Mouse (Mus musculus) neural tube, embryonic 11.5 days (tissue): ENCODE results near the gene Gm2115. TPM values are rescaled to one million over a fixed set of nuclear protein-coding genes. Genes with fewer than 3 reads are reported as not detected.
A peak's percentile ranks its signal among the peaks of the same experiment; 100 is the strongest.

Experiments used
- ATAC-seq: fragments of 200-750 bp; cut with Nextera tagmentation; 2 replicates; pipeline ENCODE4 v1.8.0; 2017; ENCODE audit warnings: moderate number of reproducible peaks, mild to moderate bottlenecking, moderate TSS enrichment, moderate library complexity; ENCODE audit not compliant: insufficient read depth, low FRiP score, low TSS enrichment
- DNase-seq: peaks from one replicate; pipeline ENCODE4 v3.0.0-alpha.2; 2015; ENCODE audit warnings: low spot score
- H3K27ac ChIP-seq: fragments of 300-500 bp; sonication (generic); 2 replicates; pipeline ENCODE4 v1.5.1; 2014; ENCODE audit warnings: low read depth, mild to moderate bottlenecking, low read length
- H3K27me3 ChIP-seq: fragments of 300-500 bp; sonication (generic); 2 replicates; pipeline ENCODE4 v1.6.1; 2014; ENCODE audit warnings: mild to moderate bottlenecking, low read length, mixed read lengths; ENCODE audit not compliant: control insufficient read depth, insufficient read depth
- H3K36me3 ChIP-seq: fragments of 300-500 bp; sonication (generic); 2 replicates; pipeline ENCODE4 v1.6.1; 2014; ENCODE audit warnings: mild to moderate bottlenecking, low read length, moderate library complexity, mixed read lengths; ENCODE audit not compliant: control insufficient read depth, insufficient read depth
- H3K4me1 ChIP-seq: fragments of 300-500 bp; sonication (generic); 2 replicates; pipeline ENCODE4 v1.6.1; 2014; ENCODE audit warnings: low read length, mixed read lengths; ENCODE audit not compliant: control insufficient read depth, insufficient read depth
- H3K4me2 ChIP-seq: fragments of 300-500 bp; sonication (generic); 2 replicates; pipeline ENCODE4 v1.6.1; 2014; ENCODE audit warnings: low read depth, mild to moderate bottlenecking, moderate library complexity
- H3K4me3 ChIP-seq: fragments of 300-500 bp; sonication (generic); 2 replicates; pipeline ENCODE4 v1.5.1; 2014; ENCODE audit warnings: low read depth, low read length
- H3K9ac ChIP-seq: fragments of 300-500 bp; sonication (generic); 2 replicates; pipeline ENCODE4 v1.6.1; 2014; ENCODE audit warnings: mild to moderate bottlenecking, low read length
- H3K9me3 ChIP-seq: fragments of 300-500 bp; sonication (generic); 2 replicates; pipeline ENCODE4 v1.6.1; 2016; ENCODE audit warnings: low read length; ENCODE audit not compliant: control insufficient read depth
- WGBS: fragments of 180-500 bp; shearing (Covaris S2); extraction: QIAGEN DNeasy Blood & Tissue Kit; methylation state at CpG from one replicate; pipeline ENCODE4 v1.1.7; 2014; 5-methylcytosine and 5-hydroxymethylcytosine counted together
- polyA plus RNA-seq: library from polyadenylated mRNA; unstranded; fragments of >200 nt; fragmentation: Nextera tagmentation; extraction: Ambion mirVana; gene quantifications from 2 replicates; pipeline ENCODE4 v1.2.1, GENCODE M21; 2014

Gm2115 gene
- polyA plus RNA-seq, 1 experiment from 2014 or later = 0.07 TPM

DNA sequence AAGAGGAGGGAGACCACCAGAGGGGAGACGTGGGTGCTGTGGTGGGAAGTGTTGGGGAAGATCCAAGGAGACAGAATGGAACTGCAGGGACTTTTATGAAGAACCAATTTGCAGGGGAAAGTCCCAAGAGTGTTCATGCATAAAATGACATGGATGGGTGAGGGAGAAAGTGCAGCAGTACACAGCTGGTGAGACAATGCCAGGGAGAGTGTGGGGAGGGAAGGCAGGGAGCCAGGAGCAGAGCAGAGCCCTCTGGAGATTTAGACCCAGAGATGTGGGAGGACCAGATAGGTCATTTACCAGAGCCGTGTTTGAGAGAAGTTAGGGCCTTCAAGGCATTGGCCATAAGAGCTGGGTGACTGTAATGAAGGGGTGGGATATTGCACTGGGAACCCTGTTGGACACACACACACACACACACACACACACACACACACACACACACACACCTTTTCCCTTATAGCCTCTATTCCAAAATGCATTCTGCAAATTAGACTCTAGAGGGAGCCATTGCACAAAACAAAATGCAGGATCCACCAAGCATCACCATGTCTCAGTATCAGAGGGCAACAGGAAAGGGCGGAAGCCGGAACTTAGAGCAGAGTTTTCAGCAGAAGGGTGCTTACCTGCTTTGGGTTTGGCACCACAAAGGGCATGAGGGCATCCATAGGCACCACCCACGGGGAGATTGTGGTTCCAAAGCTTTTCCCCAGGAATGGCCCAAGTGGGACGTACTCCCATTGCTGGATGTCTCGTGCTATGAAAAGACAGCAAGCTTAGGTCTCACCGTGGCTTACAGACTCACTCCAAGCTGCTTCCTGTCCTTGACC, 65.5 kb downstream of the Gm2115 start:
- ATAC-seq (peak; percentile 73), DNase-seq (peak; percentile 46)
- no peaks in the 10 kb centered on the region for H3K9me3 ChIP-seq
- H3K4me3 ChIP-seq = no peak overlapping the region
- no peaks in the 10 kb centered on the region for H3K4me1 ChIP-seq
- no peaks in the 10 kb centered on the region for H3K36me3 ChIP-seq
- no peak overlapping the region for H3K27ac ChIP-seq
- H3K9ac ChIP-seq = no peak overlapping the region
- 51% methylated on average over 8 of the region's 8 CpGs for WGBS
- no peaks in the 10 kb centered on the region for H3K27me3 ChIP-seq
- H3K4me2 ChIP-seq = no peak overlapping the region

DNA sequence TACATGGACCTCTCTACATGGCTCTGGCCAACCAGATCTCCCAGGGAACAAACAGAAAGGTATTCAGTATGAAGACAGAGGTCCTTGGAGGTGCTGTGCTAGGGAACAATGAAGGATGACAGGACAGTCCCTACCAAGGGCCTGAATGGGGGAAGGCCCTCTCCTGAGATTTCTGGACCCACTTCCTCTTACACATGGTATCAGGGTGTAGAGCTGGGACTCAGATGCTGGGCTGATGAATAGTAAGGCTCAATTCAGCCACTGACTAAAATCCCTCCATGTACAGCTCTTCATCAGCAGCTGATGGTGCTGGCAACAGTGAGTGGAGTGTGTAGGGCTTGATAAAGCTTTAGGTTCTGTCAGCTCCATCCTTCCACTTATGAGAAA, 66.2 kb downstream of the Gm2115 start:
- H3K4me3 ChIP-seq = no peak overlapping the region
- no peaks in the 10 kb centered on the region for H3K27me3 ChIP-seq
- no peaks in the 10 kb centered on the region for H3K36me3 ChIP-seq
- H3K4me2 ChIP-seq = no peak overlapping the region
- no peaks in the 10 kb centered on the region for H3K4me1 ChIP-seq
- no peak overlapping the region for H3K27ac ChIP-seq
- H3K9me3 ChIP-seq = no peaks in the 10 kb centered on the region
- ATAC-seq (peak; percentile 36; the same call in 1 of the 2 replicates), DNase-seq (no peak)
- H3K9ac ChIP-seq = no peak overlapping the region; the same call in 1 of the 2 replicates

DNA sequence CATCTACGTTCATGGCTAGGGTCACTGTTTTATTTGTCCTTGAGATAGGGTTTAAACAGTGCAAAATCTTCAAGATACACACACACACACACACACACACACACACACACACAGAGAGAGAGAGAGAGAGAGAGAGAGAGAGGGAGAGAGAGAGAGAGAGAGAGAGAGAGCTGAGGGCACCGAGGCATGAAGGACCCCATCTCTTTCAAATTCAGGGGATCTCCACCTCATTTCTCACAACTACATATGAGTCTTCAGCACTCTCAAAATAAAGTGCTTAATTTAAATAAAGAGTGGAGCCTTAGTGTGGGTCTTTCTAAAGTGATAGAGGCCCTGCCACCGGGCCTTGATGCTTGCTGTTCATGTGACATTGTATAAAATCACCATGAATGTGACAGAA, 67.2 kb downstream of the Gm2115 start:
- DNase-seq = no peak
- Histone ChIP-seq H3K27me3 (no peaks in the 10 kb centered on the region), H3K4me2 (no peak overlapping the region), H3K4me3 (no peak overlapping the region), H3K9ac (no peak overlapping the region), H3K27ac (no peak overlapping the region), H3K4me1 (no peaks in the 10 kb centered on the region), H3K36me3 (no peaks in the 10 kb centered on the region), H3K9me3 (no peaks in the 10 kb centered on the region)
- 92% methylated on average over 3 of the region's 3 CpGs for WGBS
- no peak for ATAC-seq

DNA sequence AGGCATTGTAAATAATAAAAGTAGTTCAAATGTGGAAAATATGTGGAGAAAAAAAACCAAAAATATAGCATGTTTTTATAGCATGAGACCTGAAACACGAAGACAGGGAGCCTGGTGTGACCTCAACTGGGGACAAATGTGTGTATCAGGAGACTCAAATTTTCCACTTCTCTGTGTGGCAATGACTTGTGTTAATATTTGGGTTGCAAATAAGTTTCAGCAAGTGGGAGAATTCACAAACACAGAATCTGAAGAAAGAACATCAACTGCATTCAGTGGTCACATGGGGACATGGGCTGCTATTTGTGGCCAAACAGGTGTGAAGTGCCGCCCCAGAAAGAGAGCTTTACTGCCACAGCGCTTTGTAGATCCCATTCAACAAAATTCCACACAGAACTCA, 67.9 kb downstream of the Gm2115 start:
- no peak for ATAC-seq
- Histone ChIP-seq H3K9ac (no peak overlapping the region), H3K27ac (no peak overlapping the region), H3K4me1 (no peaks in the 10 kb centered on the region), H3K36me3 (no peaks in the 10 kb centered on the region), H3K4me2 (no peak overlapping the region), H3K9me3 (no peaks in the 10 kb centered on the region), H3K4me3 (no peak overlapping the region), H3K27me3 (no peaks in the 10 kb centered on the region)
- DNase-seq = no peak
- WGBS = 88% methylated on average over 3 of the region's 3 CpGs

DNA sequence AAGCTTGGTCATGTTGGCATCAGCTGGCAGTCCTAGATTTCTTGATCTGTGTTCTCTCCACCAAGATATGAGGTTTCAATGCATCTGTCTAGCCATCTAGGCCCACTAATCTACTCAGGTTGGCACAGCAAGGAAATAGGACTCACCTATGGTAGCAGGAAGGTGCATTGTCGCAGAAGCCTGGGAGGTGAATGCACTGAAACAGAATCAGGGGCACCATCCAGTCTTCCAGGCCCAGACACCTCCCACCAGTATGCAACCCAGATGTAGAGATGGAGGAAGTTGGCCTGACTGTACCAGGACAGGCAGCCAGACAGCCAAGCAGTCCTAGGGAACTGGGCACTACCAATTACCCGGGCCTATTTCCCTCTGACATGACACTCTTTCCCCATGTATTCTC, 71.9 kb downstream of the Gm2115 start:
- no peak for DNase-seq
- Histone ChIP-seq H3K27ac (no peak overlapping the region), H3K4me3 (no peak overlapping the region), H3K36me3 (no peaks in the 10 kb centered on the region), H3K9me3 (no peaks in the 10 kb centered on the region), H3K9ac (no peak overlapping the region), H3K4me2 (no peak overlapping the region), H3K4me1 (no peaks in the 10 kb centered on the region), H3K27me3 (no peaks in the 10 kb centered on the region)
- 100% methylated on average over 2 of the region's 2 CpGs for WGBS
- ATAC-seq = no peak

DNA sequence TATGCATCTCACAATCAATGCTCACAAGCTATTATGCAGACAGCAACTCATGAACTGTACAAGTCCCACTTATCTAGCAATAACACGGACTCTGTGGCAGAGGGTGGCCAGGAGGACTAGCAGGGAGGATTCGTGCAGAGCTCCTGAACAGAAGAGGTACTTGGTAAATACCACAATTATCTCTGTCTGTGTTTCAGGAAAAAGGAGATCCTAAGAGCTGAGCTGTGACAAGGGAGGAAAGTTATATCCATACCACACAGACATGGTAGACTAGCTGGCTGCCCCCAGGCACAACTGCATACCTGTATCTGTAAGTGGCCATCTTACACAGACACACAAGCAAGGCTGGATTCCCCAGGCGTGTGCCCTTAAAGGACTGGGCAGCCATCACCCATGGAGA, 72.6 kb downstream of the Gm2115 start:
- no peak overlapping the region for H3K27ac ChIP-seq
- no peak overlapping the region for H3K4me2 ChIP-seq
- H3K4me3 ChIP-seq = no peak overlapping the region
- 84% methylated on average over 3 of the region's 3 CpGs for WGBS
- no peaks in the 10 kb centered on the region for H3K4me1 ChIP-seq
- no peak for DNase-seq
- no peak overlapping the region for H3K9ac ChIP-seq
- no peaks in the 10 kb centered on the region for H3K27me3 ChIP-seq
- H3K9me3 ChIP-seq = no peaks in the 10 kb centered on the region
- no peaks in the 10 kb centered on the region for H3K36me3 ChIP-seq
- ATAC-seq = no peak

DNA sequence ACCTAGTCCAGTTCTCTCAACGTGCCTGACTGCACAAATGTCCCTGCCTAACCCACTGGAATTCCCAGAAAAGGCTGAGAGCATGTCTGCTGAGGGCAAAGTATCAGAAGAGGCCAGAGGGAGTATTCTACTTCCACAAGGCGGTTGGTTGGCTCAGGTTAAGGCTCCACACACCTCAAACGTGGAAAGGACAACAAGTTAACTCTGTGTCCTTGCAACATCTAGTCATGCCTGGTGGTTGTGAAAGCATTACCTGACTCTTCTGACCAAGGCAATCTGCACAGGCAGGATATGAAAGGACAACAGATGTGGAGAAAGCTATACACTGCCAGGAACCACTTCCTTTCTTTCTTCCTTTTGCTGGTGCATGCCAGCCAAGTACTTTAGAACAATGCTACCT, 75.7 kb downstream of the Gm2115 start:
- Histone ChIP-seq H3K27me3 (no peaks in the 10 kb centered on the region), H3K27ac (no peak overlapping the region), H3K36me3 (no peaks in the 10 kb centered on the region), H3K4me1 (no peaks in the 10 kb centered on the region), H3K4me3 (no peak overlapping the region), H3K9ac (no peak overlapping the region), H3K9me3 (no peaks in the 10 kb centered on the region), H3K4me2 (no peak overlapping the region)
- WGBS = 71% methylated on average over 3 of the region's 3 CpGs
- ATAC-seq (no peak), DNase-seq (no peak)

DNA sequence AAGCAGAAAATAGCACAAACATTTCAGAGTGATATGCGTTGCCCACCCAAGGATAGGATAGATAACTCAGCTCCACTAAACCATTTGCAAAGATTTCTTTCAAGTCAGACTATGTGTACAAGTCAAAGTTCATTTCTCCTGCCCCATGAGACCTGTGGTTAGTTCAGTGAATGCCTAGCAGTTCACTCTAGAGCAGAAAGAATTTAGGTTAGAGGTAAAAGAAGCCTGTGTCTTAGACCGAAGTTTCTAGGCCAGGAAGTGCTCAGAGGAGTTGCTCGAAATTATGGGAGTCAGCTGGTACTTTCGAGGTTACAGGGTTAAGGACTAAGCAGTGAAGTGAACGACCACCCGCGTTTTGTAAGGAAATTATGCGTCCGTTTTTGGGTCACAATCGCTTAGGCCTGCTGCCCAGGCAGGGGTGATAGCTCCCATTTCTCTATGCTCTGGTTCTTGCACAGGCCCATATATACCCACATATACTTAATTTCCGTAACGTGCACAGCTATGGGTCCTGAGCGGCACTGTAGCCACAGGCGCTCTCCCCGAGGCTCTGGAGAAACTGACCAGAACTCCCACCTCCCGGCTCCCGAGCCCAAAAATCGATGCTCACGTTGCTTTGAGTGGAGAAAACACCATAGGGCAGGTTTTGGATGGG, 76.4 kb downstream of the Gm2115 start:
- Histone ChIP-seq H3K4me1 (no peaks in the 10 kb centered on the region), H3K27me3 (no peaks in the 10 kb centered on the region), H3K9me3 (no peaks in the 10 kb centered on the region), H3K27ac (no peak overlapping the region), H3K4me3 (peak overlapping the region; percentile 40), H3K36me3 (no peaks in the 10 kb centered on the region), H3K9ac (peak overlapping the region; percentile 56), H3K4me2 (peak overlapping the region; percentile 75)
- 9% methylated on average over 19 of the region's 19 CpGs for WGBS
- DNase-seq (no peak), ATAC-seq (peak; percentile 60; the same call in 1 of the 2 replicates)
